Mouse (Mus musculus): ENCODE measurements around the gene Plxnd1. TPM values are rescaled to one million over a fixed set of nuclear protein-coding genes. Genes with fewer than 3 reads are reported as not detected.

Gene Plxnd1
- total and polyA plus RNA-seq, 2 experiments from 2014 or later, result 37.7 to 82.4 TPM

DNA sequence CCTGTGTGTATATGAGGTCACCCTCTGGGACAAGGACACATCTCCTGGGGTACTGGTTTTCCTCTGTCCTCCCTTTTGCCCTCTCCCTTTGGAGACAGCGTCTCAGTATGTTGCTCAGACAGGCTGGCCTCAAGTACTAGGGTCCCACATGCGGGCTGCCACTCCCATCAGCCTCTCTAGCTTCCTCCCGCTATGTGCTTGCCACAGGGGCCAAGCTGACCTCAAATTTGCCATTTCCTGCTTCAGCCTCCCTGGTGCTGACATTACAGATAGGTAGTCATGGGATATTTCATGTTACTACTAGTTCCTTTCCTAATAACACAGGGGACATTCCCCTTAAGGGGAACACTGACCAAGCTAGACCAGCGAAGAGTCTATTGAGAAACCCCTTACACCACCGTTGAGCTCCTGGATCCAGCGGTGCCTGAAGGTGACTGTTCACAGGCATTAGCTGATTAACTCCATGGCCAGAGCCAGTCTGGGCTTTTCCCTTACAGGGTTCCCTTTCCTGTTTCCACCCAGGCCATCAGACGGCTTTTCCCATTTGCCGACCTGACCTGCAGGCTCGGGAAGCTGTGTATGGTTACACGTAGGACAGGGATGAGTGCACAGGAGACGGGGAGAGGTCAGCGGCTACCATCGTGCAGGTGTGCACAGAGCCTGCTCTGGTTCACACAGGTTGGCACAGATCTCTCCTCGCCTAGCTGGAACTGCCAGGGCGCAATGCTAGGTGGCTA lies 21.5 kb downstream of the Plxnd1 start:
- TF ChIP-seq CTCF (IDR thresholded peaks at IDR 0.05; ENCODE audit: low read depth) (no peak), EP300 (IDR thresholded peaks at IDR 0.05; ENCODE audit: low read depth) (no peak)
- no peaks in the 10 kb centered on the region for H3K27me3 ChIP-seq (ENCODE audit: control insufficient read depth, insufficient read depth, low read length)
- no peak overlapping the region for H3K27ac ChIP-seq (ENCODE audit: low read depth)
- no peak for DNase-seq (ENCODE audit: low spot score)
- no peak overlapping the region for H3K4me3 ChIP-seq (ENCODE audit: low read depth, low read length)
- H3K9ac ChIP-seq (replicated peaks; ENCODE audit: low read depth, low read length), result no peak overlapping the region
- H3K9me3 ChIP-seq (replicated peaks; ENCODE audit: control insufficient read depth, low read length), result no peaks in the 10 kb centered on the region
- peaks cover 14% of the 10 kb centered on the region for H3K4me1 ChIP-seq (ENCODE audit: control insufficient read depth, insufficient read depth)
- H3K36me3 ChIP-seq (replicated peaks; ENCODE audit: control insufficient read depth, insufficient read depth, low read length), result peaks cover 49% of the 10 kb centered on the region
- WGBS, result 84% methylated on average over 15 of the region's 15 CpGs
- no peak overlapping the region for H3K4me2 ChIP-seq (ENCODE audit: low read depth, low read length)
- no peak for ATAC-seq (ENCODE audit: insufficient read depth, low read depth)

DNA sequence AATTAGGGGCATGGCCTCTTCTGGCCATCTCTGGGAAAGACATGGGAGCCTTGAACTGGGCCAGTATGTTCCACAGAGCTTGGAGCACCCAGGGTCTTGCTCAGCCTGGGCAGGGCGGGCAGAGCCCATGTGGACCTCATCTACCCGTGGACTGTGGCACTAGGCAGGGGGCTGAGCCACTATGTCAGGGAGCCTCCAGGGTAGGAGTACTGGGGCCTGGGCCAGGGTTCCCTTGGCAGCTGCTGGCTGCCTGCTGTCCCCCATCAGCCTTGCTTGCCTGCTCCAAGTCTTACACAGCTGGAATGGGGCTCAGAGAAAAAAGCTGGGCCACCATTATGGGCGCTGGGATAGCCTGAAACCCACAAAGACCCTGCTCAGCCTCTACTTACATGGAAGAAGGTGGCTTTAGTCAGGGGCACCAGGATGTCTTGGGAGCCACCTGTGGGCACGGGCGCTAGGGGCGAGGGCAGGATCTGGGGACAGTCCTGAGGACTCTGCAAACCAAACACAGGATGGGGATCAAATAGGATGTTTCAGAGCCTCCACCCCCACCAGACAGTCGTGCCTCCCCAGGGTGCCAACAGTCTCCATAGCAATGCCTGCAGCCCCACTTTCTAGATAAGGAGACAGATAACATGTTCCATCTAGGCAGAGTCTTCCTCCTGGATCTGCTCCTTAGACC lies 22.6 kb downstream of the Plxnd1 start:
- Histone ChIP-seq H3K27ac (ENCODE audit: low read depth) (peak overlapping the region; percentile 19; the same call in 1 of the 2 replicates), H3K4me2 (ENCODE audit: low read depth, low read length) (no peak overlapping the region), H3K4me1 (ENCODE audit: control insufficient read depth, insufficient read depth) (peaks cover 14% of the 10 kb centered on the region), H3K4me3 (ENCODE audit: low read depth, low read length) (no peak overlapping the region), H3K9ac (replicated peaks; ENCODE audit: low read depth, low read length) (no peak overlapping the region), H3K36me3 (replicated peaks; ENCODE audit: control insufficient read depth, insufficient read depth, low read length) (peaks cover 46% of the 10 kb centered on the region), H3K27me3 (ENCODE audit: control insufficient read depth, insufficient read depth, low read length) (no peaks in the 10 kb centered on the region), H3K9me3 (replicated peaks; ENCODE audit: control insufficient read depth, low read length) (no peaks in the 10 kb centered on the region)
- WGBS, result 67% methylated on average over 7 of the region's 7 CpGs
- DNase-seq (ENCODE audit: low spot score) (no peak), ATAC-seq (ENCODE audit: insufficient read depth, low read depth) (peak; percentile 9; the same call in 1 of the 2 replicates)
- no peak for TF ChIP-seq CTCF (IDR thresholded peaks at IDR 0.05; ENCODE audit: low read depth)
- no peak for TF ChIP-seq EP300 (IDR thresholded peaks at IDR 0.05; ENCODE audit: low read depth)

DNA sequence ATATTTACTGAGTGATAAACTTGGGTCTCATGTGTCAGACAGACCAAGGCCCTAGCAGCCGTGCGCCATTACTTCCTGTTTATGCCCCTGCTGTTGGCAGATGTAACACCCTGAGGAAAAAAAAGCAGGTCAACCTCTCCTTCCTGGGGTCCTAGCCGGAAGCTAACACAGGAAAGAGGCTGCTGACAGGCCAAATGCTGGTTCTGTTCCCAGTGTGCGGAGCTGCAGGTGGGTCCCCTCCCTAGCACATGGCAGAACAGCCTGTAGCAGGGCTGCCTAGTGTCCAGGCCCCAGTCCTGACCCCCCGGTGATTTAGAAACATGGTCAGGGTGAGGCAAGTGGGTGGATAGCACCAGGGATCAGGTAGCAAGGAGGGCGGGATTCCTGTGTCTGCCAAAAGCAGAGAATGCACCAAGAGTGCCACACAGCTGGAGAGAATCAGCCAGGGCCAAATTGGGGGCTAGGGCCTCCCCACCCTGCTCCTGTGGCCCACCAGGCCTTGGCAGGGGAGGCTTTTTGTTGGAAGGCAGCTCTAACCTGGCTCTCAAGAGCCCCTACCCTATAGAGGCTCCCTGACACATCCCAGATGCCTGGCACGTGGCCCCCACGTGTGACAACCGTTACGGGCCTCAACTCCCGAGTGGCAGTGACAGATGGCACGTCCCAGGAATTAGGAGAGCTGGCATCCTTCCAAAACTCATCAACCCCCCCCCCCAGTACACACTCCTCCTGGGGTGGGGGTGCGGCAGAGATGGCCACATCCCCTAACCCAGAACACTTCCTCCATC lies 23.3 kb downstream of the Plxnd1 start:
- peak; percentile 39 for ATAC-seq (ENCODE audit: insufficient read depth, low read depth)
- no peak for TF ChIP-seq CTCF (IDR thresholded peaks at IDR 0.05; ENCODE audit: low read depth)
- TF ChIP-seq EP300 (IDR thresholded peaks at IDR 0.05; ENCODE audit: low read depth), result no peak
- H3K27ac ChIP-seq (ENCODE audit: low read depth), result peak overlapping the region; percentile 19; the same call in 1 of the 2 replicates
- H3K9me3 ChIP-seq (replicated peaks; ENCODE audit: control insufficient read depth, low read length), result no peaks in the 10 kb centered on the region
- WGBS, result 29% methylated on average over 13 of the region's 13 CpGs
- peaks cover 14% of the 10 kb centered on the region for H3K4me1 ChIP-seq (ENCODE audit: control insufficient read depth, insufficient read depth)
- H3K4me2 ChIP-seq (ENCODE audit: low read depth, low read length), result no peak overlapping the region
- DNase-seq (ENCODE audit: low spot score), result no peak
- H3K9ac ChIP-seq (replicated peaks; ENCODE audit: low read depth, low read length), result no peak overlapping the region
- H3K27me3 ChIP-seq (ENCODE audit: control insufficient read depth, insufficient read depth, low read length), result no peaks in the 10 kb centered on the region
- peaks cover 44% of the 10 kb centered on the region for H3K36me3 ChIP-seq (replicated peaks; ENCODE audit: control insufficient read depth, insufficient read depth, low read length)
- H3K4me3 ChIP-seq (ENCODE audit: low read depth, low read length), result no peak overlapping the region

DNA sequence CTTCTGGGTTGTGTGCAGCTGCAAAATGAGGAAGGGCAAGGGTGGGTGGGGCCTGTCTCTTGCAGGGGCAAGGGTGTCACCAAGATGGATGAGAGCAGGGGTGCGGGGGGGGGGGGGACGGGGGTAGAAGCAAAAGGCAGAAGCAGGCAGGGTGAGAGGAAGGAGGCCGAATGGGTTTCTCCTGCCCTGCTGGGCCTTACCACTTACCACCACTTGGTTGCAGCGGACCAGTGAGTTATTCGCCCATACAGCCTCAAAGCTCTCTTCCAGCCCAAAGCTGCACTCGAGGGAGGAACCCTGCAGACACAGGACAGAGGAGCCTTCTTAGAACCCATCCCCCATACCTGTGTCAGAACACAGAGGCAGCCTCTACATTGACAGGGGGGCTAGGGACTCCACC lies 24.9 kb downstream of the Plxnd1 start:
- TF ChIP-seq EP300 (IDR thresholded peaks at IDR 0.05; ENCODE audit: low read depth) (no peak), CTCF (IDR thresholded peaks at IDR 0.05; ENCODE audit: low read depth) (no peak)
- H3K27ac ChIP-seq (ENCODE audit: low read depth), result no peak overlapping the region; the same call in 1 of the 2 replicates
- ATAC-seq (ENCODE audit: insufficient read depth, low read depth), result no peak
- DNase-seq (ENCODE audit: low spot score), result no peak
- H3K9me3 ChIP-seq (replicated peaks; ENCODE audit: control insufficient read depth, low read length), result no peaks in the 10 kb centered on the region
- no peaks in the 10 kb centered on the region for H3K27me3 ChIP-seq (ENCODE audit: control insufficient read depth, insufficient read depth, low read length)
- H3K4me1 ChIP-seq (ENCODE audit: control insufficient read depth, insufficient read depth), result peaks cover 14% of the 10 kb centered on the region
- WGBS, result 81% methylated on average over 4 of the region's 6 CpGs
- peaks cover 40% of the 10 kb centered on the region for H3K36me3 ChIP-seq (replicated peaks; ENCODE audit: control insufficient read depth, insufficient read depth, low read length)
- no peak overlapping the region for H3K4me2 ChIP-seq (ENCODE audit: low read depth, low read length)
- H3K9ac ChIP-seq (replicated peaks; ENCODE audit: low read depth, low read length), result no peak overlapping the region
- no peak overlapping the region for H3K4me3 ChIP-seq (ENCODE audit: low read depth, low read length)

DNA sequence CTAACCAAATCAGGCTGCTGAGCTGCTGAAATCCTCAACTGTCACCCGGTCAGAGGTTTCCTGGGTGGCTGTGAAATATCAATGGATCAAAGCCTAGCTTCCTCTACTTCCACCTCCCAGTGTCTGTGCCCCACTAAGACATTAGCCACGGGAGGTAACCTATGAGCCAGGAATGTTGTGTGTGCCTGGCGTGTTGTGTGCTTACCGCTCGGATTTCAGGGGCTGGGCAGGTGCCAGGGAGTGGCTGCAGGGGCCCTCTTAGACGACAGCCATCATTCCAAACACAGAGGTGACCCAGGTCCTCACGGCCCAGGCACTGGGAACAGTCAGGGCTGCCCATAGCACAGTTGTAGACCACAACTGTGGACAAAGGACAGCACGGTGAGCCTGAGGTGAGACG lies 25.7 kb downstream of the Plxnd1 start:
- H3K9ac ChIP-seq (replicated peaks; ENCODE audit: low read depth, low read length), result no peak overlapping the region
- H3K4me1 ChIP-seq (ENCODE audit: control insufficient read depth, insufficient read depth), result peaks cover 14% of the 10 kb centered on the region
- TF ChIP-seq CTCF (IDR thresholded peaks at IDR 0.05; ENCODE audit: low read depth) (no peak), EP300 (IDR thresholded peaks at IDR 0.05; ENCODE audit: low read depth) (no peak)
- no peak for ATAC-seq (ENCODE audit: insufficient read depth, low read depth)
- no peak overlapping the region for H3K27ac ChIP-seq (ENCODE audit: low read depth)
- WGBS, result 68% methylated on average over 9 of the region's 9 CpGs
- peaks cover 37% of the 10 kb centered on the region for H3K36me3 ChIP-seq (replicated peaks; ENCODE audit: control insufficient read depth, insufficient read depth, low read length)
- no peak overlapping the region for H3K4me3 ChIP-seq (ENCODE audit: low read depth, low read length)
- no peak for DNase-seq (ENCODE audit: low spot score)
- H3K4me2 ChIP-seq (ENCODE audit: low read depth, low read length), result no peak overlapping the region
- H3K9me3 ChIP-seq (replicated peaks; ENCODE audit: control insufficient read depth, low read length), result no peaks in the 10 kb centered on the region
- H3K27me3 ChIP-seq (ENCODE audit: control insufficient read depth, insufficient read depth, low read length), result no peaks in the 10 kb centered on the region

All from heart, postnatal 0 days (tissue).